Mouse (Mus musculus) adrenal gland, adult 10 weeks (tissue): ENCODE results near the gene Slc35f5. TPM values are rescaled to one million over a fixed set of nuclear protein-coding genes. Genes with fewer than 3 reads are reported as not detected.

Experiments
- polyA plus RNA-seq: library from polyadenylated mRNA; stranded (reverse); fragments of 350-450 nt; fragmentation: Illumina TruSeq; extraction: RNeasy Lipid Tissue Mini Kit (QIAGEN cat#74804); gene quantifications from one replicate; pipeline ENCODE4 v1.2.3, GENCODE M21; 2014; ENCODE audit warnings: low read depth, low replicate concordance

Gene Slc35f5
- polyA plus RNA-seq, result 38.8 TPM

GRCm38 (mm10) chr1:125560259-125561192, at the start of gene Slc35f5:
Gene Slc35f5 (plus strand): TSS chr1:125560595.

Other genes with a start within 250 kb of the Slc35f5 start
- gene Actr3, start 124.9 kb upstream of the Slc35f5 start, polyA plus RNA-seq, result 325 TPM
- not detected for gene Gpr39, start 116.4 kb downstream of the Slc35f5 start, polyA plus RNA-seq